ENCODE assay signal across 23 mouse cellular contexts in the genomic region with DNA sequence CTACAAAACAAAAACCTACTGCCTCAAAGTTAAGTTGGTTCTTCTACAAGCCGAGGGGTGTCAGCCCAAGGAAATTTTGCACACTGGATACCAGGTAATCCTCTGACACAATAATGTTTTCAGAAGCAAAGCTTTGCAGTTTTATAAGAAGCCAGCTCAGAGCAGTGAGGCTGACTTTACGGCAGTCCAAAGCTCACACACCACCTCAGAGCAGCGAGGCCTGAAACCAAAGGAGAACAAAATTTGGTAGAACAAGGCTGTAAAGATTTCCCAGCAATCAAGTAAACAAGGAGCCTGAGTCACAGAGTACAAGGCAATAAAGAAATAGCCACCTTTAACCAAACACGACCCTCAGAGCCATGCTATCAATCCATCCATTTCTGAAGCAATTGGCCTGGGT.
"Had no signal": no experiment of that assay in that cellular context is flagged by ENCODE, and none has a peak within 500 bp of the region (broad histone marks: within the 10 kb centered on the region; RNA-seq: fewer than 3 reads in every experiment).

No protein-coding gene starts in this region.

- H3K36me3 ChIP-seq: heart, embryonic 10.5 days; heart, embryonic 12.5 days; kidney, embryonic 15.5 days; limb, embryonic 10.5 days; limb, embryonic 12.5 days; liver, embryonic 13.5 days; liver, embryonic 15.5 days had no signal

- DNase-seq: gastrocnemius, postnatal 14 days; gastrocnemius, postnatal 36 days; heart, postnatal 36 days; kidney, adult 11 months; kidney, adult 2 months; kidney, adult 9 months; kidney, postnatal 14 days; kidney, postnatal 36 days; liver; liver, embryonic 13.5 days had no signal

- H3K4me3 ChIP-seq: heart, embryonic 10.5 days; heart, embryonic 12.5 days; kidney, embryonic 15.5 days; layer of hippocampus, adult 2 months; left cerebral cortex, adult 2 months; limb, embryonic 10.5 days; limb, embryonic 12.5 days; liver, embryonic 13.5 days; liver, embryonic 15.5 days had no signal

- H3K27me3 ChIP-seq: heart, embryonic 12.5 days; kidney, embryonic 15.5 days; limb, embryonic 12.5 days; liver, embryonic 13.5 days; liver, embryonic 15.5 days had no signal

- H3K27ac ChIP-seq: heart, embryonic 10.5 days; hindbrain, embryonic 14.5 days; kidney, embryonic 15.5 days; kidney, postnatal 0 days; layer of hippocampus, adult 2 months; left cerebral cortex, adult 2 months; limb, embryonic 10.5 days; limb, embryonic 12.5 days; liver, embryonic 13.5 days; liver, embryonic 15.5 days had no signal

- H3K9ac ChIP-seq: heart, embryonic 12.5 days; hindbrain, embryonic 14.5 days; kidney, embryonic 15.5 days; limb, embryonic 12.5 days; liver, embryonic 13.5 days; liver, embryonic 15.5 days had no signal

- H3K4me1 ChIP-seq: heart, embryonic 10.5 days; heart, embryonic 12.5 days; kidney, embryonic 15.5 days; limb, embryonic 10.5 days; liver, embryonic 13.5 days; liver, embryonic 15.5 days had no signal

- H3K9me3 ChIP-seq: heart, embryonic 10.5 days; heart, embryonic 12.5 days; kidney, embryonic 15.5 days; limb, embryonic 10.5 days; limb, embryonic 12.5 days; liver, embryonic 13.5 days; liver, embryonic 15.5 days had no signal

- ATAC-seq: hindbrain, embryonic 16.5 days; inflammation-experienced regulatory T-cells, adult 6 months had no signal

- H3K4me2 ChIP-seq: heart, embryonic 12.5 days; hindbrain, embryonic 14.5 days; kidney, embryonic 15.5 days; limb, embryonic 12.5 days; liver, embryonic 11.5 days; liver, embryonic 13.5 days; liver, embryonic 15.5 days had no signal
